Mouse (Mus musculus): Measurements from ENCODE around the gene Rab15. TPM values are rescaled to one million over a fixed set of nuclear protein-coding genes. Genes with fewer than 3 reads are reported as not detected.
"Not testable (repeated sequence)": the region's sequence is repeated elsewhere in the genome, so short reads cannot be mapped to it uniquely, and the experiment has no call there.

Rab15 gene
- polyA plus RNA-seq (2012; rRNA removed) = 17.5 and 20.3 TPM in 2 replicates

GRCm38 (mm10) chr12:76822651-76823041, at the start of gene Rab15:
Rab15 (minus strand) TSS chr12:76822908.
- Histone ChIP-seq H3K4me3 (replicated peaks; ENCODE audit: extremely low read depth, low read depth, low read length) (peak within 1 kb of the TSS; percentile 60), H3K4me1 (ENCODE audit: control insufficient read depth, insufficient read depth, low read length) (peaks cover 3% of the 10 kb centered on the region; the same call in 1 of the 2 replicates)
- WGBS = 5% methylated on average over 17 of the region's 17 CpGs
- TF ChIP-seq CTCF (IDR thresholded peaks at IDR 0.05; ENCODE audit: insufficient read depth, low read length) = no peak
- no peak for TF ChIP-seq POLR2A (IDR thresholded peaks at IDR 0.05; ENCODE audit: borderline replicate concordance, extremely low read depth, low read depth, low read length)
- peak; percentile 32 for DNase-seq

DNA sequence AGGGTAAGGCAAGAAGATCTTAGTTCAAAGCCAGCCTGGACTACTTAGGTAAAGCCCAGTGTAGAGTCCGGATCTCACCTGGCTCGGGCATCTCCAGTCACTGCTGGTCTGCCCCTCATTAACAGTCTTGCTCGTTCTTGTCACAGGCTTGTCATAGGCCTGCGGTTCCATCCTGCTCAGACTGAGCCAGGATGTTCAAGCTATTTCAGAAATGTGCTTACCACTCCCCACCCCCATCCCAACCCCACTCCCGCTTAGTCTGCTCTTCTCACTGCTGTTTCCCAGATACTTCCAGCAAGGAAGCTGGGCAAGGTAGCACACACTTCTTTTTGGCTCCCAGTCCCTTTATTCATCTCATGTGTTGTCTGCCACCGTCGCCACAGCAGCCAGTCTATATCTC, 46.9 kb upstream of the Rab15 start:
- Histone ChIP-seq H3K4me3 (replicated peaks; ENCODE audit: extremely low read depth, low read depth, low read length) (no peak overlapping the region), H3K4me1 (ENCODE audit: control insufficient read depth, insufficient read depth, low read length) (no peaks in the 10 kb centered on the region)
- TF ChIP-seq CTCF (IDR thresholded peaks at IDR 0.05; ENCODE audit: insufficient read depth, low read length) (no peak), POLR2A (IDR thresholded peaks at IDR 0.05; ENCODE audit: borderline replicate concordance, extremely low read depth, low read depth, low read length) (no peak)
- DNase-seq = no peak
- WGBS = 85% methylated on average over 7 of the region's 7 CpGs

DNA sequence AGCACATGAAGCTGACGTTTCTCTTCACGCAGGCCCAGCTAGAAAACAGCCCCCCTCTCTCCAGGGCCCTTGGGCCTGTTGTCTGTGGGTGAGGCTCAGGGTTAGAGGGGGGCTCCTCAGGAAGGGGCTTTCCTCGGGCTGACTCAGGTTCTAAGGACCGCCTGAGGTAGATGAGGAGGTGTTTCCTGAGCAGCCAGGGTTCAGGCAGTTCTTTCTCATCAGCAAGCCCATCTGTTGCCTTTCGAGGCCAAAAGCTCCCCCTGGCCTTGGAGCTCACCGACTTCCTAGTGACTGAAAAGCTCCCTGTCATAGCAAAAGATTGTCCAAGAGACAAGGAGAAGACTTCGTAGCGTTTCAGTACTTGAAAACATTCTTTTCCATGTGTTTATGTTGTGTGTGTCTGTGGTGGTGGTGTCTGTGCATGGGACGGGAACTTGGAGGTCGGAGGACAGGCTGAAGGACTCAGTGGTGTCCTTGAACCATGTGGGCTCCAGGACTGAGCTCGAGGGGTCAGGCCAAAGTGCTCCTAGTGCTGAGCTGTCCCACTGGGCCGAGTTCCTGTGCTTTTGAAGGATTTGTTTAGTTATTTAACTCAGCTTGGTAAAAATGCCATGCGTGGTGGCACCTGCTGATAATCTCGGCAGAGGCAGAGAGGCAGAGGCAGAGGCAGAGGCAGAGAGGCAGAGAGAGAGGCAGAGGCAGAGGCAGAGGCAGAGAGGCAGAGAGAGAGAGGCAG, 45.9 kb upstream of the Rab15 start:
- Histone ChIP-seq H3K4me3 (replicated peaks; ENCODE audit: extremely low read depth, low read depth, low read length) (no peak overlapping the region), H3K4me1 (ENCODE audit: control insufficient read depth, insufficient read depth, low read length) (no peaks in the 10 kb centered on the region)
- WGBS = 61% methylated on average over 14 of the region's 14 CpGs
- no peak for TF ChIP-seq POLR2A (IDR thresholded peaks at IDR 0.05; ENCODE audit: borderline replicate concordance, extremely low read depth, low read depth, low read length)
- TF ChIP-seq CTCF (IDR thresholded peaks at IDR 0.05; ENCODE audit: insufficient read depth, low read length) = no peak
- no peak for DNase-seq

- TF ChIP-seq CTCF (IDR thresholded peaks at IDR 0.05; ENCODE audit: insufficient read depth, low read length) (no peak), POLR2A (IDR thresholded peaks at IDR 0.05; ENCODE audit: borderline replicate concordance, extremely low read depth, low read depth, low read length) (no peak)
- peak; percentile 51 for DNase-seq
- Histone ChIP-seq H3K4me3 (replicated peaks; ENCODE audit: extremely low read depth, low read depth, low read length) (no peak overlapping the region), H3K4me1 (ENCODE audit: control insufficient read depth, insufficient read depth, low read length) (no peaks in the 10 kb centered on the region)
- WGBS = 48% methylated on average over 10 of the region's 10 CpGs
Observed at GRCm38 (mm10) chr12:76867586-76868280, 45.0 kb upstream of the Rab15 start.

DNA sequence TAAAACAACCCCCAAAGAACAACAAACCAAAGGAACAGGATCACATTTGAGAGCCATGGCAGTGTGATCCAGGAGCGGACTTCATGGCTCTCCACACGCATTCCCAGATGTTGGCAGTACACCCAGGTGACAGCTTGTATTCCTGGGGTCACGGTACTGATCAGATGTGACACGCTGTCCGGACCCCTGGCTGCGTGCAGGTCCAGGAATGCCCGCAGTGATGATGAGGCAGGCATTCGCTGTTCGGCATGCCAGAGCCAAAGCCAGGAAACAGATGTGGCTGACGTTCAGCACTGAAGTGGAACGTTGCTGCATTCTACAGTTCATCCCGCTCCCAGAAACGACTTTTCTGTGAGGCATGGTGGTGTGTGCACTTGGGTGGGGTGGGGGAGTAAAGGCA, 42.6 kb upstream of the Rab15 start:
- DNase-seq = no peak
- TF ChIP-seq CTCF (IDR thresholded peaks at IDR 0.05; ENCODE audit: insufficient read depth, low read length) (no peak), POLR2A (IDR thresholded peaks at IDR 0.05; ENCODE audit: borderline replicate concordance, extremely low read depth, low read depth, low read length) (no peak)
- Histone ChIP-seq H3K4me3 (replicated peaks; ENCODE audit: extremely low read depth, low read depth, low read length) (no peak overlapping the region), H3K4me1 (ENCODE audit: control insufficient read depth, insufficient read depth, low read length) (no peaks in the 10 kb centered on the region)
- 89% methylated on average over 13 of the region's 13 CpGs for WGBS

GRCm38 (mm10) chr12:76863651-76864050, 40.9 kb upstream of the Rab15 start:
- WGBS = 81% methylated on average over 11 of the region's 11 CpGs
- no peak for TF ChIP-seq POLR2A (IDR thresholded peaks at IDR 0.05; ENCODE audit: borderline replicate concordance, extremely low read depth, low read depth, low read length)
- no peak for TF ChIP-seq CTCF (IDR thresholded peaks at IDR 0.05; ENCODE audit: insufficient read depth, low read length)
- Histone ChIP-seq H3K4me1 (ENCODE audit: control insufficient read depth, insufficient read depth, low read length) (no peaks in the 10 kb centered on the region), H3K4me3 (replicated peaks; ENCODE audit: extremely low read depth, low read depth, low read length) (no peak overlapping the region)
- DNase-seq = no peak

DNA sequence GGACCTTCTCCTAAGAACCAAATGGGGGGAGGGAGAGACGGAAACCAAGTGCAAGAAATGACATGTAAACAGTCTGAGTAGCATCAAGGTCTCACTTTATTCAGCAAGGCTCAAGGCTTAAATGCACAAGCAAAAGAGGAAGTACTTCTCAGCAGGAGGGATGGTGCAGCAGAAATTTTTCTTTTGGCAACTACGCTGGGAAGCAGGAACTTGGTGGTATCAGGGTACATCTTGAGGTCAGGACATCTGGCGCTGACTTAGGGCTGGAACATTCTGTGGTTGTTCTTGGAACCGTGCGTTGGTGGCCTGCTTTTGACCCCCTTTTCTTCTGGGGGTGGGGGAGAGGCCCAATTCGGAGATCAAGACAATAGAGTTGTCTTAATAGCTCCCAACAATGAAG, 36.1 kb upstream of the Rab15 start:
- not testable (repeated sequence) for H3K4me1 ChIP-seq (ENCODE audit: control insufficient read depth, insufficient read depth, low read length); H3K4me3 ChIP-seq (replicated peaks; ENCODE audit: extremely low read depth, low read depth, low read length); DNase-seq
- WGBS = 86% methylated on average over 6 of the region's 6 CpGs

- TF ChIP-seq POLR2A (IDR thresholded peaks at IDR 0.05; ENCODE audit: borderline replicate concordance, extremely low read depth, low read depth, low read length) (no peak), CTCF (IDR thresholded peaks at IDR 0.05; ENCODE audit: insufficient read depth, low read length) (no peak)
- DNase-seq = no peak
- Histone ChIP-seq H3K4me3 (replicated peaks; ENCODE audit: extremely low read depth, low read depth, low read length) (no peak overlapping the region), H3K4me1 (ENCODE audit: control insufficient read depth, insufficient read depth, low read length) (no peaks in the 10 kb centered on the region)
- 90% methylated on average over 10 of the region's 10 CpGs for WGBS
Observed at GRCm38 (mm10) chr12:76857087-76857486, 34.4 kb upstream of the Rab15 start.

- WGBS = 89% methylated on average over 1 of the region's 1 CpGs
- no peak overlapping the region for H3K4me3 ChIP-seq (replicated peaks; ENCODE audit: extremely low read depth, low read depth, low read length)
- no peak for TF ChIP-seq CTCF (IDR thresholded peaks at IDR 0.05; ENCODE audit: insufficient read depth, low read length)
- no peak for TF ChIP-seq POLR2A (IDR thresholded peaks at IDR 0.05; ENCODE audit: borderline replicate concordance, extremely low read depth, low read depth, low read length)
- DNase-seq = no peak
- no peaks in the 10 kb centered on the region for H3K4me1 ChIP-seq (ENCODE audit: control insufficient read depth, insufficient read depth, low read length)
Observed at GRCm38 (mm10) chr12:76853378-76854142, 30.9 kb upstream of the Rab15 start.

Data from lung, adult 2 months (tissue).